Mouse (Mus musculus) liver, embryonic 14 days (tissue): ENCODE data around the gene Eif2ak2. TPM values are rescaled to one million over a fixed set of nuclear protein-coding genes. Genes with fewer than 3 reads are reported as not detected.

Experiments
- polyA plus RNA-seq: library from polyadenylated mRNA; depleted of rRNA; stranded (reverse); fragments of >200 nt; gene quantifications from 2 replicates; pipeline ENCODE4 v1.2.3, GENCODE M21; 2012; rRNA removed

The Eif2ak2 gene
- polyA plus RNA-seq: 4.5 and 5.7 TPM in 2 replicates

GRCm38 (mm10) chr17:78882401-78883112, at the start of gene Eif2ak2:
Eif2ak2 (minus strand) TSS chr17:78882573.

DNA sequence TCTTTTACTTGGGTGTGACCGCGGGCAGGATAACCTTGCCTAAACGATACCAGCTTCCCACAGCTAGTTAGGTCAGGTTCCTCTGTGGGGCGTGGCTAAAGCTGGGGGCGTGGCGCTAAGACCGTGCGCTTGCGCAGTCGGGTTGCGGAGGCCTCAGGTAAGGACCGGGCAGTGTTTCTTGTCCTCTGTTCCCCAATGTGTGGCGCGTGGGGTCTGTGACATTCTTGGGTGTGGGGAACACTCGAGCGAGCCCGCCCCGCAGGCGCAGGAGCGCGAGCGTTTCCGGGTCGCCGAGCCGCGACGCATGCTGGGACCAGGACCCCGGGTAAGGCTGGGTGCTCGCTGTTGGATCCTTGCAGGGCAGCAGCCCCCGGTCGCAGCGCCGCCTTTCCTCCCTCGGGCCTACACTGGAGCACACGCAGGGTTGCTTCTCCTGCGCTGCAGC, 34.0 kb upstream of the Eif2ak2 start, which contains the start of gene Cebpzos:
Gene Cebpzos (plus strand): TSS at position 132 of the 445 bp plus-strand sequence.

DNA sequence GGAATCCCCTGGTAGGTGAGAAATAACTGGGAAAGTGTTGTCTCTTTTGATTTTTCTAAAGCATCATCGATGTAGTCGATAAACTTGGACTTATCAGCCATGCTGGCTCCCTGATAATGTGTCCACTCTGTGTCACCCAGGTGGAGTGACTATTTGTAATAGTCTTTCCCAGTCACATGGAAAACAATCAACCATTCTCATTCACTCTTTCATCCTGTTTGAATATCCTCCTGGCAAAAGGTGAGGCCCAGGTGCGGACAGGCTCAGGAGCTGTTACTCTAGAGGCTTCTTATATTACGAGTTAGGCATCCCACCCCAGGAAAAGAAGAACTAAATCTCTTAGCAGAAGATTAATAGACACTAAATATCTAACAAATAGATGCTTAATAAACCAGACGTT, 24.5 kb upstream of the Eif2ak2 start, which contains the start of gene Sult6b1:
Gene Sult6b1 (minus strand): TSS at position 101 of the 400 bp plus-strand sequence.

DNA sequence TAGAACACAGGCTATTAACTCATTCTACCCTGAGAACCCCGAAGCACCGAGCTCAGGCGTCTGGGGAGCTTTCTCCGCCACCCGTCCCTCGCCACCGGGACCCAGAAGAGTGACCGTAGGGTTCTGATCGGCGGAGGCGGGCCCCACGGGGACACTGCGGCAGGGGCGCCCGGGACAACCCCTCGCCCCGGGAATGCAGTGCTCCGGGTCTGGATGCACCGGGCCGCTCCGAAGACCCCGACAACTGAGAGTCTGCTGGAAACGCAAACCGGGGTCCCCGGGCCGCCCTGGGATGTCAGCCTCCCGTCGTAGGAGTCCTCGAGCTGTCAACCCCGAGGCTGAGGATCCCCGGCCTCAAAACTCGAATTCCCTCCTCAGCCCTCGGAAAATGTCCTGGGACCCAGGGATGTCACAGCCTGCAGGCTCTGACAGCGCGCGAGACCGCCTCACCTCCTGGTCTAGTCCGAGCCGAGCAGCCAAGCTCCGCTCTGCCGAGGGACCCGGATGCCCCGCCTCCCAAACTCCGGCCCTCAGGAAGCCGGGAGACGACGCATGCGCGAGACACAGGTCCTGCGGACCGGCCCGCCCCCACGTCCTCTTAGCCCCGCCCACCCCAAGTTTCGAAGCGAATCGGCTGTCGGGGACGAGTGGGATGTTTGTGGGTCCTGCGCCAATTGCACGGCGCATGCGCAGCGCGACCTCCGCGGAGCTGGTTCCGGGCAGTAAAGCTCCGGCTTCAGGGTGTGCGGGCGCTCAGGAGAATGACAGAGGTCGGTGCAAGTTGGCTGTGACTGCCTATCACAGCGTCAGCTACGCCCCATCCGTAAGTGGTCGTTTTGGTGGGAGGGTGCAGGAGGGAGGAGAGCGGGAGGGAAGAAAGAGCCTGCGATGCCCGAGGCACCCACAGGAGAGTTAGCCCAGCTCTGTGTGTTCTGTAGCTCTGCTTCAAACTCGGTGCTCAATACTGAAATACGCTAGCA, 47.2 kb downstream of the Eif2ak2 start, which contains the start of the genes Heatr5b and Gpatch11:
Gene Heatr5b (minus strand): TSS at position 509 of the 980 bp plus-strand sequence.
Gene Gpatch11 (plus strand): TSS at position 712 of the 980 bp plus-strand sequence.

Other genes with a start within 250 kb of the Eif2ak2 start
- gene Strn, start 145.4 kb downstream of the Eif2ak2 start, polyA plus RNA-seq: 3.0 and 3.5 TPM in 2 replicates
- 4.8 and 5.0 TPM in 2 replicates for gene Heatr5b, start 47.2 kb downstream of the Eif2ak2 start, polyA plus RNA-seq
- gene Gpatch11, start 47.0 kb downstream of the Eif2ak2 start, polyA plus RNA-seq: 9.0 and 10.9 TPM in 2 replicates
- gene Sult6b1, start 24.4 kb upstream of the Eif2ak2 start, polyA plus RNA-seq: 0.01 TPM in 1 of 2 replicates, not detected in the other
- 17.7 and 19.5 TPM in 2 replicates for gene Cebpzos, start 33.9 kb upstream of the Eif2ak2 start, polyA plus RNA-seq
- gene Cebpz, start 54.5 kb upstream of the Eif2ak2 start, polyA plus RNA-seq: 10.1 and 10.5 TPM in 2 replicates
- gene Ndufaf7, start 54.6 kb upstream of the Eif2ak2 start, polyA plus RNA-seq: 12.0 and 13.4 TPM in 2 replicates
- 5.5 and 6.7 TPM in 2 replicates for gene Prkd3, start 138.2 kb upstream of the Eif2ak2 start, polyA plus RNA-seq
- 9.4 and 11.9 TPM in 2 replicates for gene Qpct, start 169.3 kb upstream of the Eif2ak2 start, polyA plus RNA-seq